Mouse (Mus musculus) right cerebral cortex, postnatal 25 days (tissue): ENCODE data around the gene Stil.
A peak's percentile ranks its signal among the peaks of the same experiment; 100 is the strongest.
"Not testable (repeated sequence)": the region's sequence is repeated elsewhere in the genome, so short reads cannot be mapped to it uniquely, and the experiment has no call there.

ENCODE experiments used
- DNase-seq: peaks from one replicate; pipeline ENCODE4 v3.0.0; 2022

The Stil gene

DNA sequence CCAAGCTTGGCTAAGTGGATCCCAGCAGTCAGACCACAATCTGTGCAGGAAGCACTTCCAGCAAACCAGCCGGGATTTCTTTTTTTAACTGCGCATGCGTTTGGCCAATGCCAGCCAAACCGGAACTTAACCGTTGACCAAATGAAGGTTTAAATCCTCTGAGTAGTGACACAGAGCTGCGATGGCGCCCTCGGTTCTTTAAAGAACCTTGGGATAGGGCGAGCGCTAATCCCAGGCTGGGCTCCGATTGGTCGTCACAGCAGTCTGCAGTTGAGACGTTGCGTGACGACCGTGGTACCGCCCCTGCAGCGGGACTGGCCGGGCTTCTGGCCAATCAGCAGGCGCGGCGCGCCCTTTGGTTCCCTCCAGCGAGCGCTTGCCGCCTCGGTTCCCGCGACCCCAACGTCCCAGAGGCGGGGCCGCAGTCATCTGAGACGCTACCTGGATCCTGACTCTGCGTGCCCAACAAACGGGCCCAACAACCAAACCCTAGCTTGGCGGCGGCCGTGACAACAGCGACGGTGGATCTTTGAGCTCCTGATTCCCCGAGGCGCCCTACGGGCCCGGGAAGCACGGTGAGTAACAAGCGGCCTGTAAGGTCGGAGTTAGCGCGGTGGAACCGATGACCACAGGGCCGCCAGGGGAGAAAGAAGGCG lies at the start of gene Stil:
Gene Stil, plus strand, starts transcription at position 387 of the 656 bp plus-strand sequence.
- peak; percentile 94 for DNase-seq

DNA sequence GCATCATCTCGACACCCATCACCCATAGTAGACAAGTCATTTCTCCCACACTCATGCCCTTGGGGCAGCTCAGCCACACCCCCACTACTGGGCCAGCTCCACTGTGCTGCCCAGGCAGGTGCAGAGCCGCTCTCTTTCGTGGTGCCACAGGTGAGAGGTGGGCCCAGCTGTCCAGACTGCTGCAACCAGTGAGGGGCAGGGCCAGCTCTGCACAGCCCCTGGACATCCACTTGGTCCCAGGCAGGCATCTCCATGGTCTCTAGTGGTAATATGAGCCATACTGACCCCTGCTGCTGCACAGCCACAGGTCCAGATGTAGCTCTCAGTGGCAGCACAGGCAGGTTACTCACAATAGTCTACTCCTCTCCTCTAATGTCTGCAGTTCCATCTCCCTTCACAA lies 46.8 kb upstream of the Stil start:
- no peak for DNase-seq

DNA sequence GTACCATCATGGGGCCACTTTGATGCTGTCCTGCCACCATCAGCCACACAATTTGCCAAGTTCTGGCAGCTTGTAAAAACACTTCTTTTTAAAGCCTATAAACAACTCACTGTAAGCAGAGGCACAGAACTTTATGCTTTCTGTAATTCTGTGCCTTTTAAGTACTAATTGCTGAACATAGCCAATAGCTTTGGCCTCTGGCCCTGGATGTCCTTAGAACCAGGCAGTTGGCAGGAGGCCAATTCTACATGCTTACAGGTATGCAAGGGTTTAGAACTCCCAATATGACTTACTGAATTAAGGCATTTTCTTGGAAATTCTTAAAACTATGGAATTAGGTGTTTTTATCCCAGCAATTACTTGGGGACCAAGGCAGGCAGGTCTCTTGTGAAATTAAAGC lies 42.6 kb upstream of the Stil start:
- no peak for DNase-seq

- DNase-seq: no peak
Measured at GRCm38 (mm10) chr4:114958231-114958630, 41.7 kb upstream of the Stil start.

DNA sequence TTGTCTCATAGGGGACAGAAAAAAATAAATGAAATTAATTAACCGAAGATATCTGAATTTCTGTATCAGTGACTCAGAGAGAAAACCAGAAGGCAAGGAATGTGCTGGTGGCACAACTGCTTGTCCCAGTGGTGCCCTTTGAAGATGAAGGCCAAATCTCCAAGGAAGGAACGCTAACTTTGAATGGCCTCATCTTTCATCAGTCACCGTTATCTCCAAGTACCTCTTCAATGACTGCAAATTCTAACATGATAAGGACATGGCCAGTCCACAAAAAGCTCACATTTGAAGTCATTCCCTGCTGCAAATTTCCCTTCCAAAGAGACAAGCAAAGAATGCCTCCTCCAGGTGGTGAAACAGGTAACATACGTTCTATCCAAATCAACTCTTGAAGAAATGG lies 41.2 kb upstream of the Stil start:
- no peak for DNase-seq

DNA sequence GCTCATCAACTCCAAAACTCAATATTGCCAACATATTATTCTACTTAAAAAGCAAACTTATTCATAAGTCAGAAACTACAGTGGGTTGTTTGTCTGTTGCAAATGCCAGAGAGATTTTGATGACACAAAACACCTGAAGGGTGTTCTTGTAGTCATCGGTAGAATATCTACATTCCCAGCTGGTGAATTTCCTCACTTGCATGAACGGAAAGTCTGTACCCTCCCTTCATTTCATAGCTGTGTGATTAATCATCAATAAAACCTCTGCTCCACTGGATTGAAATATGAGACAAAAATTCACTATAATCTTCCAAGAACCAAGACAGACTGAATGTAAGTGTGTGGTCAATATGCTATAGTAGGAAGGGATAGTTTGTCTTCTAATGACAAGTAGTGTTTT lies 40.4 kb upstream of the Stil start:
- no peak for DNase-seq

DNA sequence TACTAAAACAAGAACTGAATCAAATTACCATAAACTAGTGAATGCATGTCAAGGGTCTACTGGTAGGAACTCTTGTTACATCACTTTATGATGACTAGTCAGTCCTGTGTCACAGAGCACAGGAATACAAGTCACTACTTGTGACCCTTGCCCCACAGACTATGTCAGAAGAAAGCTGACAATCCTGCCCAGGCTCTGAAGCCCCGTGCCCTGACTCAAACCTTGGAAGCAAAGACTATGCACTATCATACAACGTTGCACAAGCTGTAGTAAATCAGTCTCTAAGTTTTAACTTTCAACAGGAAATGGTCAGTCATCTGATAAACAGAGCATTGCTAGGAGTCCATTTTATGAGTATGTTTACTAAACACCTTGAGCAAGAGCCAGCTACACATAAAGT lies 39.1 kb upstream of the Stil start:
- DNase-seq: not testable (repeated sequence)

DNA sequence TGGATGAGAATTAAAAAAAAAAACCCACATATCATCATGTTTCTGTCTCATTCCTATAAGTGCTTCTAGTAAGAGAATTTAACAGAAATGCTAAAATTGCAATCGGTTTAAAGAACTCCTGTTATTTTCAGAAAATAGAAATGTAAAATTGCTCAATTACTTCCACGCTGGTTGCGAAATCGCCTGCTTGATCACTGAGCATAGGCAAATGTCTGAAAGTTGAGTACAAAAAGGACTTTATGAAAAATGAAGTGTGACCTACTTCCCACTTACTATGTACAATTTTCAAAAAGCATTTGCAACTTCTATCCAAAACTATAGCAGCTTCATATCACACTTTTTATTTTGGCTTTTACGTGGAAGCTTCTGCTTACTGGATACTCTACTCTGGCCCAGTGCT lies 29.2 kb upstream of the Stil start:
- no peak for DNase-seq

GRCm38 (mm10) chr4:114973229-114973740 lies 26.7 kb upstream of the Stil start:
- no peak for DNase-seq

DNA sequence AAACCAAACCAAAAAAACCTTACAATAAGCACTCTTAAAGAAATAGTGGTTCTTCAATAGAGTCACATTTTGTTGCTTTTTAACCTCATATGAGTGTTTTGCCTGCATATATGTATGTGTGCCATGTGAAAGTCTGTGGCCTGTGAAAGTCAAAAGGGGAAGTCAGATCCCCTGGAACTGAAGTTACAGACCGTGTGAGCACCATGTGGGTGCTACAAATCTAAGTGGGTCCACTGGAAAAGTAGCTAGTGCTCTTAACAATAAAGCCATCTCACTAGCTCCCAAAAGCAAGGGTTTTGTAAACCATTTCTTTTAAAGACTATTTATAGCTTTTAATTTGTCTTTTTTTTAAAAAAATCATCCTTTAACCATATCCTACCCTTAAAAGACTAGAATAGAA lies 17.3 kb upstream of the Stil start:
- DNase-seq: no peak

DNA sequence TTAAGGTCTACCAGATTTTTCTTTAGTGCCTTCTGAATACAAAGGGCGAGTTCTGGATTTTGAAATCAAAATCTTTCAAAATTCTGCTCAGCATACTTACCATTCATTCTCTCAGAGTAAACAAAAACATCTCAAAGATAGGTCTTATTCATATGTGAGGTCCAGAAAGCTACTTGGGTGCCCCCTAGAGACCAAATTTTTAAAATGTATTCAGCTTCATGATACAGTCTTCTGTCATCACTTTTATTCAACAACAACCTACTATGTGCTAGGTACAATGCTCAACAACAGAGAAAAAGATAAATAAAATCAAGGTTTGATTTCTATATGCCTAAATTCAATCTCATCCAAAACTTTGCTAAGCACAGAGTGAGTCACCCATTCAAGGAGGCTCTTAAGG lies 16.9 kb upstream of the Stil start:
- DNase-seq: no peak

GRCm38 (mm10) chr4:114986211-114986590 lies 13.8 kb upstream of the Stil start:
- no peak for DNase-seq

DNA sequence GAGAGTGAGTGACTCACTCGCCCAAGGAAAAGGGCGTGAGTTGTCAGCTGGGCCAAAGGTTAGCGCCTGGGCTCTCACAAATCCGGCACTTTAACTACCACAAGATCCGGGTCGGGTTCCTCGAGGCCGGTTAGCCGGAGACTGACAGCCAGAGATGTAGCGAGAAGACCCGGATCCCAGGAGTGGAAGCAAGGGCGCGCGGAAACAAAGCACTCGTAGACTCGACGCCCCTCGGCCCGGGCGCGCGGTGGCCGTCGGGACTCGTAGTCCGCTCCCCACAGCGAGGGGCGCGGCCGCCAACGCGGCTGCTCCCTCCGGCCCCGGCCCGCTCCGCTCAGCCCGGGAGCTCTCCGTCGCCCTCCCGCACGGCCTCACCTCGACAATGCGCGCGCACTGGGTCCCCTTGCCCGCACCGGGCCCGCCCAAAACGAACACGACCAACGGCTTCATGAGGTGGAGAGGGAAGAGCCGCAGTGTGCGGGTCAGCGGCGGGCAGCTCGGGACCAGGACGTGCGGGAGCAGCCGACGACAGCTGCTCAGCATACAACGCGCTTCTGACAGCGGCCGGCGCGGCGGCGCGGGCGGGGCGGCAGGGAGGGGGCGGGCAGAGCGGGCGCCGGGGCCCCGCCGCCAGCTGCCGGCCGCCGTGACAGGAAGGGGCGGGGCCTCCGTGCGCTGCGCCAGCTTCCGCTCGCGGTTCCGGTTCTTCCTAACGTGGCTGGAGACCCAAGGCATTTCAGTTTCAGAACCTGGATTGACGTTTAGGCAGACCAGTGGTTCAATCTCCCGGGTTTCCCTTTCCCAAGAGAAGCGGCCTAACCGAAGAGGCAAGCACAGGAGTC lies 13.1 kb upstream of the Stil start, which contains the start of gene Cmpk1:
Gene Cmpk1, minus strand, starts transcription at position 651 of the 842 bp plus-strand sequence.
- peak; percentile 87 for DNase-seq

DNA sequence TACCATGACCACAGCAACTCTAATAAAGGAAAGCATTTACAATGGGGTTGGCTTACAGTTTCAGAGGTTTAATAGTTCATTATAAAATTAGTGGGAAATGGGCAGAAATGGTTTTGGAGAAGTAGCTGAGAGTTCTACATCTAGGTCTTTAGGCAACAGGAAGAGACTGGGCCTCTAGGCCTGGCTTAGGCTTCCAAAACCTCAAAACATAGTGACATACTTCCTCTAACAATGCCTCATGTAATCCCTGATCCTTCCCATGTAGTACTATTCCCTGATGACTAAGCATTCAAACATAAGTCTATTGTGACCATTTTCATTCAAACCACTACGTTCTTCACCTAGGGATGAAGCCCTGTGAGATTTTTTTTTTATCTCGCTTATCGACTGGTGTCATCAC lies 5.7 kb upstream of the Stil start:
- no peak for DNase-seq

- no peak for DNase-seq
Measured at GRCm38 (mm10) chr4:114997051-114997450, 2.9 kb upstream of the Stil start.

- no peak for DNase-seq
Measured at GRCm38 (mm10) chr4:114999445-114999772, 550 bp upstream of the Stil start.

DNA sequence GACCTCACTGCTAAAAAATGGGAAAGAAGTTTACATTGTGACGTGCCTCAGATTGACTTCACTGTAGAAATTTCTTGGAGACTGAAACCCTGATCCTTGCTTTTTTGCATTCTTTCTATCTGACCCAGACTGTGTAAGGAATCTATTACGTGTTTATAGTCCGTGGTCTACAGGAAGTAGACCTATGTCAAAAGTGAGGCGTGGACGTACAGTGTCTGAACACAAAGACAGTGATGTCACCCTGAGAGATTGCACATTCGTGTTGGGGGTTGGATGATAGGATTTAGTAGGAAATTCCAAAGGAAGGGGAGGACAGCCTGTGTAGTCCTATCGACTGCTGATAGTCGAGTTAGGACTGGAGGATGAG lies 453 bp downstream of the Stil start:
- DNase-seq: no peak

- no peak for DNase-seq
Measured at GRCm38 (mm10) chr4:115014276-115014675, 14.3 kb downstream of the Stil start.

GRCm38 (mm10) chr4:115019997-115020396 lies 20.0 kb downstream of the Stil start:
- DNase-seq: no peak

DNA sequence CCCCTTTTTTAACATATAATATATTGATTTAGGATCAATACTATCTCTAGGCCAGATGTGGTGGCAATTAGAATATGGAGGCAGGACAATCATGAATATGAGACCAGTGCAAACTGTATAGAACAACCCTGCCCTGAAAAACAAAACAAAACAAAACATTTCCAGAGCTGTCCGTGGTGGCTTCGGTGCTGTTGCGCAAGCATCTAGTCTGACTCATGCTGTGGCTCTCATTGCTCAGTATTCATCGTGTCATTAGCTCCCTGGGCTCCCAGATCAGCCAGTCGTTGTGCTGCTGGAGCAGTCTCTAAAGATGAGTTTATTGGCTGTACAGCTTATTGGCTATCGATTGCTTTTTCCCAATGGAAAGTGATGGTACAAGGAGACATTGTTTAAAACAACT lies 35.1 kb downstream of the Stil start:
- no peak for DNase-seq

DNA sequence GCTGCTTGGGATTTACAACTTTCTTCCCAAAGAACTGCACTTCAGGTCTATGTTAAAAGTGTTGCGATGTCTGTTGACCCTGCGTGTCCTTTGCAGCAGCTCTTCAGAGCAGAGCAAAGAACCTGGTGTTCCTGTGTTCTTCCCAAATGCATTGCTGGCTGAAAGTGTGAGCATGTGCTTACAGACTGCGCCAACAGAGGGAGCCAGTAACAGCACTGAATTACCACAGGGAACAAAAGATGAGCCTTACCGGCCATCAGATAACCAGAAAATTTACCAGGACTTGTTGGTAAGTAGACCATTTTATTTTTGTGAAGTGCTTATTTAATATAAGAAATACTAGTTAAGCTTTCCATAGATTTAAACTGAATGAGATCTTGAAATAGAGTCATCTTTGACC lies 38.3 kb downstream of the Stil start:
- no peak for DNase-seq

DNA sequence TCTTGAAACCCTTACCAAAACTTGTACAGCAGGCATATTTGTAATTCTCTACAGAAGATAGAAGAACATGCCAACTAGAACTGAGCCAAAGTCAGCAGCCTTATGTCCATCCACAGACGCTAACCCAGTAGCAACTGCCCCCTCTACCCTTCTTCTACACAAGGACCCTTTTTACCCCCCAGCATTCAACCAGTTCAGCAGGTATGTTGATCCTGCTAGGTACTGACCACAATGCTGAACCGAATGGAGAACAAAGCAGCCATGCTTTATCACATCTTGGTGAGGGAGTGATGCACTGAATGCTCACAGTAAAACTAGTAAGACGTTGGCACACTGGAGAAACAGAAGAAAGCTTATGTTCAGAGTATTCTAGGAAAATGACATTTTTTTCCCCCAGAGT lies 45.7 kb downstream of the Stil start:
- no peak for DNase-seq

DNA sequence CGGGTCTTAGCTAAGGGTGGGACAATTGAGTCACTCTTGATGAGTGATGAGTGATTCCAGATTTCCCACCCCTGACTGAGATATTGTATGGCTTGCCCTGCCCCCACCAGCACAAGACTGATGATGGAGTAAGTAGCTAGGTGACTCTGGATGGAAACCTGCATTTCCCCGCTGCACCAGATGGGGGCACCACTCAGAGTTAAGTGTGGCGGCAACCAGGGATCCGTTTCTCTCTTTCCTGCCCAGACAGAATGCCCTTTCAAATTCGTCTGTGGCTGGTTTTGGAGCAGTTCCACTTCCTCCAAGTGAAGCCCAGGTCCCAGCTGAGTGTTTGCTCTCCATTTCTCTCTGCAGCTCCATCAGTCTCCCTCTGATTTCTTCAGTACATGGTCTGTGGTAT lies 47.8 kb downstream of the Stil start:
- DNase-seq: no peak

DNA sequence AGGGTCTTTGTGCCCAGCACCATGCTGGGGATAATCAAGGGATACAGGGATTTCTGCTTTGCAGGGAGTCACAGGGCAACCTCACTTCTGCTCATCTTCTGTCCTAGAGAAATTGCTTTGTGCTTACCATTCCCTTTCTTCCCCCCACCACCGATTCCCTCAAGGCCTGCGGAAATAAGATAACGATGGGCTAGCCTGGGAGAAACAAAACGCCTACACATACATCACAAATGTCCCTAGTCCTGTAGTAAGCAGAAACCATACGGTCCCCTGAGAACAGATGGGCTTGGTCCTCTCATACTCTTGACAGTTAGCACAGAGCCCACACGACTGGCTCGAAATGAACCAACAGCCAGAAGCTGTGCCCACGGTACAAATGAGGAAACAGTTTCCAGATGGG lies 48.2 kb downstream of the Stil start:
- no peak for DNase-seq

DNA sequence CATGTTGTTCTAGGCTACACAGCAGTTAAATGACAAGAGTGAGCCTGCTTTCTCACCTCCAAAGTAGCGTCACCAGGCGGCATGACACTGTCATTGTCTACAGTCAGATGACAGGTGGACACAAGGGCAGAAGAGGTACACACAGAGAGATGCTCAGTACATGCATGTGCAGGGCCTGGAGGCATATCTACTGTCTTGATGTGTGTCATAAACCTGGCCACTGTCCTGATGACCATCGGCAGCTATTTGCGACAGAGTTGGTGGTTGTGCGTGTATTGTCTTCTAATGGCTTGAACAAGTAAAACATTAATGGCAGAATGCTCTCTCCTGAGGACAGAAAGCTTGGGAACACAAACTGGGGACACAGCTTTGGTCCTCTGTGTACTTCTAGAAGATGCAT lies 51.3 kb downstream of the Stil start:
- DNase-seq: no peak
